Mouse (Mus musculus): ENCODE data around the gene Nog. TPM values are rescaled to one million over a fixed set of nuclear protein-coding genes. Genes with fewer than 3 reads are reported as not detected.

Nog gene
- polyA plus RNA-seq, 1 experiment: 3.7 TPM

DNA sequence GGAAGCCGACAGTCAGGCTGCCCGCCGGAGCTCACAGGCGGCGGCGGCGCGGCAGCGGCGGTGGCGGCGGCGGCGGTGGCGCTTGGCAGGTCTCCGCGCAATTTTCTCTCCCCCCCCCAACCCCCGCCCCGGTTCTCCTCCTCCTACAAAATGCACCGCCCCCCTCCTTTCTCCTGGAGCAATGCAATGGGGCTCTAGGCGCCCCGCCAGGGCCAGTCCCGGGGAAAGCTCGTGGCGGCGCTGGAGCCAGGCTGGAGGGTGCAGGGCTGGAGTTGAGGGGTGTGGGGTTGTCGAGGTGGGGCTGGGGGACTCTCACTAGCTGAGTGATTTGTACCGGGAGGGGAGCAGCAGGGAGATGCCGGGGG is 666 bp upstream of the Nog start:
- H3K4me2 ChIP-seq (ENCODE audit: low read depth): peak overlapping the region; percentile 87
- no peaks in the 10 kb centered on the region for H3K36me3 ChIP-seq (ENCODE audit: control insufficient read depth, insufficient read depth)
- H3K79me2 ChIP-seq (ENCODE audit: control insufficient read depth, insufficient read depth): no peaks in the 10 kb centered on the region
- TF ChIP-seq POLR2AphosphoS2 (IDR thresholded peaks at IDR 0.05; ENCODE audit: insufficient read length, low read depth) (no peak), SRF (IDR thresholded peaks at IDR 0.05; ENCODE audit: control insufficient read depth, insufficient read length, low read depth) (no peak), USF1 (IDR thresholded peaks at IDR 0.05; ENCODE audit: low read depth) (no peak), MYOG (IDR thresholded peaks at IDR 0.05; ENCODE audit: control insufficient read depth in 1 of 3, insufficient read depth in 1 of 3, insufficient read length in 2 of 3, low read depth in 2 of 3) (no peak), MAX (IDR thresholded peaks at IDR 0.05; ENCODE audit: low read depth) (no peak), TCF3 (IDR thresholded peaks at IDR 0.05; ENCODE audit: insufficient read length, low read depth) (no peak), CEBPB (IDR thresholded peaks at IDR 0.05; ENCODE audit: insufficient read depth, poor library complexity, severe bottlenecking) (no peak), E2F4 (IDR thresholded peaks at IDR 0.05; ENCODE audit: insufficient read depth) (no peak), TCF12 (IDR thresholded peaks at IDR 0.05; ENCODE audit: insufficient read depth, poor library complexity, severe bottlenecking) (no peak), POLR2A (IDR thresholded peaks at IDR 0.05; ENCODE audit: insufficient read length, low read depth) (no peak), REST (IDR thresholded peaks at IDR 0.05; ENCODE audit: insufficient read depth, insufficient read length) (no peak), MYOD1 (IDR thresholded peaks at IDR 0.05; ENCODE audit: control insufficient read depth in 1 of 3, insufficient read length in 2 of 3, low read depth in 2 of 3) (no peak)
- H3K27me3 ChIP-seq (ENCODE audit: control insufficient read depth, insufficient read depth, insufficient read length): no peaks in the 10 kb centered on the region
- H3ac ChIP-seq (ENCODE audit: control insufficient read depth, insufficient read length): peak overlapping the region; percentile 50
- peak overlapping the region; percentile 23 for H3K4me3 ChIP-seq

DNA sequence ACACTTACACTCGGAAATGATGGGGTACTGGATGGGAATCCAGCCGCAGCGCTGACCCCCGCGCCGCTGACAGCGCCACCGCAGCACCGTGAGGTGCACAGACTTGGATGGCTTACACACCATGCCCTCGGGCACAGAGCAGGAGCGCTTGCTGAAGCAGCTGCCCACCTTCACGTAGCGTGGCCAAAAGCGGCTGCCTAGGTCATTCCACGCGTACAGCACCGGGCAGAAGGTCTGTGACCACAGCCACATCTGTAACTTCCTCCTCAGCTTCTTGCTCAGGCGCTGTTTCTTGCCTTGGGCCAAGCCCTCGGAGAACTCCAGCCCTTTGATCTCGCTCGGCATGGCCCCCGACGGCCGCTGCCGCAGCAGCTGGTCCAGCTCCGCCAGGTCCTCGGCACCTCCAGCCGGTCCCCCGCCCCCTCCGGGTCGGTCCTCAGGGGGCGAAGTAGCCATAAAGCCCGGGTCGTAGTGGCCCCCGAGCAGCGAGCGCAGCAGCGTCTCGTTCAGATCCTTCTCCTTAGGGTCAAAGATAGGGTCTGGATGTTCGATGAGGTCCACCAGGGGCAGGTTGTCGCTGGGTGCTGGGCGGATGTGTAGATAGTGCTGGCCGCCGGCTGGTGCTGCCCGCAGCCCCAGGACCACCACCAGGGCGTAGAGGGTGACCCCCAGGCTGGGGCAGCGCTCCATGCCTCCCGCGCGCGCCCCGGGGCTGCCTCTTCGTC is 639 bp downstream of the Nog start:
- peak overlapping the region; percentile 69 for H3K4me2 ChIP-seq (ENCODE audit: low read depth)
- TF ChIP-seq MYOG (IDR thresholded peaks at IDR 0.05; ENCODE audit: control insufficient read depth in 1 of 3, insufficient read depth in 1 of 3, insufficient read length in 2 of 3, low read depth in 2 of 3) (no peak), MYOD1 (IDR thresholded peaks at IDR 0.05; ENCODE audit: control insufficient read depth in 1 of 3, insufficient read length in 2 of 3, low read depth in 2 of 3) (peak in 1 of 3 experiments; percentile 41), E2F4 (IDR thresholded peaks at IDR 0.05; ENCODE audit: insufficient read depth) (no peak), TCF3 (IDR thresholded peaks at IDR 0.05; ENCODE audit: insufficient read length, low read depth) (no peak), CEBPB (IDR thresholded peaks at IDR 0.05; ENCODE audit: insufficient read depth, poor library complexity, severe bottlenecking) (no peak)
- peak overlapping the region; percentile 50 for H3ac ChIP-seq (ENCODE audit: control insufficient read depth, insufficient read length)
- no peaks in the 10 kb centered on the region for H3K27me3 ChIP-seq (ENCODE audit: control insufficient read depth, insufficient read depth, insufficient read length)
- no peaks in the 10 kb centered on the region for H3K36me3 ChIP-seq (ENCODE audit: control insufficient read depth, insufficient read depth)
- H3K79me2 ChIP-seq (ENCODE audit: control insufficient read depth, insufficient read depth): no peaks in the 10 kb centered on the region
- peak overlapping the region; percentile 23 for H3K4me3 ChIP-seq

- no peak for TF ChIP-seq MYOG (IDR thresholded peaks at IDR 0.05; ENCODE audit: control insufficient read depth in 1 of 3, insufficient read depth in 1 of 3, insufficient read length in 2 of 3, low read depth in 2 of 3)
- no peak for TF ChIP-seq POLR2AphosphoS2 (IDR thresholded peaks at IDR 0.05; ENCODE audit: insufficient read length, low read depth)
- H3ac ChIP-seq (ENCODE audit: control insufficient read depth, insufficient read length): no peak overlapping the region
- H3K4me3 ChIP-seq: peak overlapping the region; percentile 24
- no peaks in the 10 kb centered on the region for H3K27me3 ChIP-seq (ENCODE audit: control insufficient read depth, insufficient read depth, insufficient read length)
- no peaks in the 10 kb centered on the region for H3K79me2 ChIP-seq (ENCODE audit: control insufficient read depth, insufficient read depth)
- H3K4me2 ChIP-seq (ENCODE audit: low read depth): peak overlapping the region; percentile 56
- H3K36me3 ChIP-seq (ENCODE audit: control insufficient read depth, insufficient read depth): no peaks in the 10 kb centered on the region
These were observed 2.1 kb downstream of the Nog start for GRCm38 (mm10) chr11:89299784-89300775.

- Histone ChIP-seq H3ac (ENCODE audit: control insufficient read depth, insufficient read length) (peak overlapping the region; percentile 22), H3K27me3 (ENCODE audit: control insufficient read depth, insufficient read depth, insufficient read length) (no peaks in the 10 kb centered on the region), H3K4me3 (peak overlapping the region; percentile 24), H3K4me2 (ENCODE audit: low read depth) (peak overlapping the region; percentile 77), H3K36me3 (ENCODE audit: control insufficient read depth, insufficient read depth) (no peaks in the 10 kb centered on the region), H3K79me2 (ENCODE audit: control insufficient read depth, insufficient read depth) (no peaks in the 10 kb centered on the region)
- TF ChIP-seq POLR2AphosphoS2 (IDR thresholded peaks at IDR 0.05; ENCODE audit: insufficient read length, low read depth) (no peak), REST (IDR thresholded peaks at IDR 0.05; ENCODE audit: insufficient read depth, insufficient read length) (no peak), MYOD1 (IDR thresholded peaks at IDR 0.05; ENCODE audit: control insufficient read depth in 1 of 3, insufficient read length in 2 of 3, low read depth in 2 of 3) (no peak), CEBPB (IDR thresholded peaks at IDR 0.05; ENCODE audit: insufficient read depth, poor library complexity, severe bottlenecking) (no peak), SRF (IDR thresholded peaks at IDR 0.05; ENCODE audit: control insufficient read depth, insufficient read length, low read depth) (no peak), MYOG (IDR thresholded peaks at IDR 0.05; ENCODE audit: control insufficient read depth in 1 of 3, insufficient read depth in 1 of 3, insufficient read length in 2 of 3, low read depth in 2 of 3) (no peak), TCF3 (IDR thresholded peaks at IDR 0.05; ENCODE audit: insufficient read length, low read depth) (no peak), POLR2A (IDR thresholded peaks at IDR 0.05; ENCODE audit: insufficient read length, low read depth) (no peak), USF1 (IDR thresholded peaks at IDR 0.05; ENCODE audit: low read depth) (no peak), TCF12 (IDR thresholded peaks at IDR 0.05; ENCODE audit: insufficient read depth, poor library complexity, severe bottlenecking) (no peak)
These were observed 2.9 kb downstream of the Nog start for GRCm38 (mm10) chr11:89299116-89299783.
